Mouse (Mus musculus): ENCODE results near the gene Defb19. TPM values are rescaled to one million over a fixed set of nuclear protein-coding genes. Genes with fewer than 3 reads are reported as not detected.

The Defb19 gene
- total RNA-seq, 4 experiments from 2014 or later, result not detected

- DNase-seq (ENCODE audit: low spot score in 2 of 2), result no peak
Measured at GRCm38 (mm10) chr2:152586926-152587560, 6.9 kb upstream of the Defb19 start.

GRCm38 (mm10) chr2:152580612-152581011 is 500 bp upstream of the Defb19 start:
- no peak for DNase-seq (ENCODE audit: low spot score in 2 of 2)

GRCm38 (mm10) chr2:152573484-152573883 is 6.6 kb downstream of the Defb19 start:
- DNase-seq (ENCODE audit: low spot score in 2 of 2), result no peak

DNA sequence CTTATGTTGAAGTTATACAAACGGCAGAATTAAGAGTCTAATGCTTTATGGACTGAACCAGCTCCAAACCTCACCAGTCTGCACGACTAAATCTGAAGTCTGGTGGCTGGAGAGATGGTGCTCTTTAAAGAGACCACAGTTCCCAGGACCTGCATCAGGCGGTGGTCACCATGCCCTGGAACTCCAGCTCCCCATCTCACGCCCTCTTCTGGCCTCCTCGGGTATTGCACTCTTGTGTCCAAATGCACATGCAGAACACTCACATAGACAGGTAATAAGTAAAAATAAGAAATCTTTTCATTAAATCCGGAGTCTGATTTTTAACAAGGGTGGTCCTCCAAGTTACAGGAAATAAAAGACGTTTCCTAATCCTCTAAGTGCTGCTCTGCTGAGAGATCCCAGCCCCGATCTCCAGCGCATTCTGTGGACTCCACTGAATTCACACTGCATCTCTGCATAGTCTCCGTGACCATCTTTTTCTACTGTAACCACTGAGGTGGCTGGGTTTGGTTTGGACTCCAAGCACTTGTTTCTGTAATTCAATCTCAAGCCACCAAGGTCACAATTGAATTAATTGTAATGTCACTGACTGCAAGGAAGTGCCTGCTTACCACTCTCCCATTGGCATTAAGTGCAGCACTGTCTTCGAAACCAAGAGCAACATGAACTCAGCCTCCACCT is 7.9 kb downstream of the Defb19 start, which contains the start of gene Defb21:
Defb21 (plus strand) TSS at position 631 of the 681 bp plus-strand sequence.
- no peak for DNase-seq (ENCODE audit: low spot score in 2 of 2)

DNA sequence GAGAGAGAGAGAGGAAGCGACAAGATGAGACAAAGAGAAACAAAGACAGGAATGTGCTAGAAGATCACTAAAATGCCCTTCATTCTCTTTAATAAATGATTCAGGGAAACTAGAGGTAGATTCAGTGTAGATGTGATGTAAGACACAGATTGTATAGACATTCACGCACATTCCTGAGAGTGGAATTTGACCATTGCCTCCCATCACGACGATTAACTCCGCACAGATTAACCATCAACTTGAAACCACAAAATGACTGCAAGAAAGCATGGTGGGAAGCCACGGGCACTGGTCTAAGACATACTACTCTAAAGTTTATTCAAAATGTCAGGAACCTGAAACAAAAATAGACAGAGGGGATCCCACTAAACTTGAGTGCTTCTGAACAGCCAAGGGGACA is 9.8 kb downstream of the Defb19 start:
- DNase-seq (ENCODE audit: low spot score in 2 of 2), result no peak

DNA sequence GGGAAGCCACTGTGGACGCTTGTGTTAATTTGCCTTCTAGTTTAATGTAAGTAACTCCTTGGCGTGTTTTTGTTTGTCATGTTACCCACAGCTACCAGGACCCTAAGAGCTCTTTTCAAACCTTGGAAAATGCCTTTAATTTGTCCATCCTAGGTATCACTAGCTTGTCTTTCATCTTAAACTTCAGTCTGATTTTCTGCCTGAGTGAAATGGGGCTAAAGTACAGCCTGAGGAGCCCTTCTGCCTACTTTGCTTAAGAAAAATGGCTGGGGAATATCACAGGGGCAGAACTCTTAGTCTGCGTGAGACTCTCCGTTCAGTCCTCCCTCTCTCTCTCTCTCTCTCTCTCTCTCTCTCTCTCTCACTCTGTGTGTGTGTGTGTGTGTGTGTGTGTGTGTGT is 10.2 kb downstream of the Defb19 start:
- DNase-seq (ENCODE audit: low spot score in 2 of 2), result no peak

DNA sequence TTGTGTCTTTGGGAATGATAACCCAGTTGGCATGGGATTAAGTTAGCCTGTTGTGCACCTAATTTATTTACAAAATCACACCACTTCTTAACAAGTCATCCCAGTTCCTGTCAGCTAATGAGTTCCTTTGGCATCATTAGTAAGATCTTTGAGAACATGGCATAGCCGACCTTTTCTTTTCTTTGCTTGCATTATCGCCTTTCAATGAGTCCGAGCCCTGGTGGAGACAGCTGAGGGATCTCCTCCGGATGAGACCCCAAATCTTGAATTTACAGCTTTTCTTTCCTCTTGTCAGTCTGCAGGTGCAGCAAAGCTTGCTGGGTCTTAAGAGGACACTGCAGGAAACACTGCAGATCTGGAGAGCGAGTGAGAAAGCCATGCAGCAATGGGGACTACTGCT is 11.1 kb downstream of the Defb19 start, which contains the start of gene Gm17416:
Gm17416 (plus strand) TSS at position 301 of the 400 bp plus-strand sequence.
- no peak for DNase-seq (ENCODE audit: low spot score in 2 of 2)

DNA sequence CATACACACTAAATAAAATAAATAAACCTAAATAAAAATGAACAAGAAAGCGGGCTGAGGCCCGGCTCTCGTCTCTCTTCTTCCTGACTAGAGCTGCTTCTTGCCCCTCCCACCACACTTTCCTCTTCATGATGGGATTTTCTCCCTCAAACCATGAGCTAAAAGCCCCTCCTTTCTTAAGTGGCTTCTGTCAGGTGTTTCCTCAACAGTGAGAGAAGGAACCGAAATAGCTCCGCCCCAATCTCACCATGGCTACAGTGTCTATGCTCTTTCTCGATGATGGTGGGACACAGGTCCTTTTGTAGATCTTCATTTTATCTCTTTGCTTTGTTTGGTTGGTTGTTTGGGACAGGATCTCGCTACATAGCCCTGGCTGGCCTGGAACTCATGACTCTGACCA is 23.5 kb downstream of the Defb19 start:
- no peak for DNase-seq (ENCODE audit: low spot score in 2 of 2)

DNA sequence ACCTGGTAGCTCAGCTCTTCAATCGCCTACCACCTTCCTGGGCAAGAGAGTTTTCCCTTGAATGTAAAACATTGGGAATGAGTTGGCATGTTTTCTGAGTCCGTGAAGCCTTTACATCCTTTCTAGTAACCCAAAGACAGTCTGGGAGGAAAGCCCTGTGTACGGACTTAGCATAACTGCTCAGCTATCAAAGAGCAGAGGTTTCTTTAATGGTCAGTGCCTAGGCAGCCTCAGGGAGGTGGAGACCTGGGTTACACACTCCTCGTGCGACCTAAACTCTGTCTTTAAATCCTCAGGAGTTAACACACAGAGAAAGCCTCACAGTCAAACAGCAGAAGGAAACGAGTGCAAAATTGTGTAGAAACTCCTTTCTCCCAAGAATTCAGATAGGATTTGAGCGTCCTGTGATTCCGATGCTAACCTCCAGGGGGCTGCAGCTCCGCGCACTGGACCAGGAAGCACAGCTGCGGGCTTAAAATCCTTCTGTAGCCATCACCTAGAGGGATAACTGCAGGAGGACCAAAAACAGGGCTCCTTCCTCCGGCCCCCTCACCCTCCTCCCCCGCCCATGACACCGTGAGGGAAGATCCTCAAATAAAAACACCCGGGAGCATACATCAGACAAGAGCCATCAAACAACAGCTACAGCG is 26.2 kb downstream of the Defb19 start:
- DNase-seq (ENCODE audit: low spot score in 2 of 2), result peak in 1 of 2 experiments; percentile 14

DNA sequence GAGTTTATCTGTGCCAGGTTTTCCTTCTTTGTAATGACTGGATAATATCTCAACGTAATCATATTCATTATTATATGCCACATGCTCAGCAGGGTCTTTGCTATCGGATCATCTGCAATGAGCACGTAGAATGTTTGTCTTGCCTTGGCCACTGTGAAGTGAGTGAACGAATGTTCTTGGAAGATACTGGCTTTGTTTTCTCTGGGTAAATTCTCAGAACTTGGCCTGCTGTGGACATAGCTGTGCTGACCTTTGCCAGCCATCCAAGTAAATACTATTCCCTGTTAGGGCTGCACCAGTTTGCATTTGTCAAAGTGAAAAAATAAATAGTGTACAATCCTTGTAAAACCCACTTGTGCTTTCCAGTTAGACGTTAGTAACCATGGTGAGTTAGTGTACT is 32.0 kb downstream of the Defb19 start:
- no peak for DNase-seq (ENCODE audit: low spot score in 2 of 2)

DNA sequence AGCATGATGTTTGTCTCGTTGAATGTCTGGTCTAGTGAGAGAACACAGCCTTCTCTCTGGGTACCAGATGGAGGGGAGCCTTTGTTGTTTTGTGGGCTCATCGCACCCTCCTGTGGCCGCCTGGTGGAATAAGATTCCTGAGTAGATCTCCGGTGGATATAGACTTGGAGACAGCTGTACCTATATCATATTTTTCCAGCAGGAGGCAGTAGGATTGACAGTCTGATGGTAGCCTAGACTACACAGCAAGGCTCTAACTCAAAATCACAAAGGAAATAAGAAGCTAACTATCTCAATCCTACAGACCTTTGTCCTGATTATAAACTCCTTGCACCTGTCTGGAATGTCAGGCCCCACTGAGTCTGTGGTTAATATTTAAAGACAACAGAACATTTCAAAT is 35.4 kb downstream of the Defb19 start:
- no peak for DNase-seq (ENCODE audit: low spot score in 2 of 2)

DNA sequence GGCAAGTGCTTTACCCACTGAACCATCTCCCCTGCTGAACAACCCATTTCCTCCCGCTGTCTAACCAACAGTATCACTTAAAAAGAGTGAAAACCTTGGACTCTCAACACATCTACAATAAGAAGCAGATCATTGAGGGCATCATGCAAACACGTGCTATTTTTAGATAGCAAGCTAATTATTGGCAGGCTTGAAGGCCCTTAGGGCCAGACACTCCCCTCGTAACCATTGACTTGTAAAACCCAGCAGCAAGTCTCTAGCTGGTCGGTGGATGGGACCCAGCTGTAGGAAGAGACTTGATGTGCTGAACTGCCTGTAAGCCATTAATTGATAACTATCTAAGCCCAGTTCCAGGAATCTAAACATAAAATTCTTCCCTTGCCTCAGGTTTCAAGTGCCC is 36.6 kb downstream of the Defb19 start:
- no peak for DNase-seq (ENCODE audit: low spot score in 2 of 2)

GRCm38 (mm10) chr2:152542897-152543296 is 37.2 kb downstream of the Defb19 start:
- no peak for DNase-seq (ENCODE audit: low spot score in 2 of 2)

- DNase-seq (ENCODE audit: low spot score in 2 of 2), result no peak
Measured at GRCm38 (mm10) chr2:152541979-152542378, 38.1 kb downstream of the Defb19 start.

DNA sequence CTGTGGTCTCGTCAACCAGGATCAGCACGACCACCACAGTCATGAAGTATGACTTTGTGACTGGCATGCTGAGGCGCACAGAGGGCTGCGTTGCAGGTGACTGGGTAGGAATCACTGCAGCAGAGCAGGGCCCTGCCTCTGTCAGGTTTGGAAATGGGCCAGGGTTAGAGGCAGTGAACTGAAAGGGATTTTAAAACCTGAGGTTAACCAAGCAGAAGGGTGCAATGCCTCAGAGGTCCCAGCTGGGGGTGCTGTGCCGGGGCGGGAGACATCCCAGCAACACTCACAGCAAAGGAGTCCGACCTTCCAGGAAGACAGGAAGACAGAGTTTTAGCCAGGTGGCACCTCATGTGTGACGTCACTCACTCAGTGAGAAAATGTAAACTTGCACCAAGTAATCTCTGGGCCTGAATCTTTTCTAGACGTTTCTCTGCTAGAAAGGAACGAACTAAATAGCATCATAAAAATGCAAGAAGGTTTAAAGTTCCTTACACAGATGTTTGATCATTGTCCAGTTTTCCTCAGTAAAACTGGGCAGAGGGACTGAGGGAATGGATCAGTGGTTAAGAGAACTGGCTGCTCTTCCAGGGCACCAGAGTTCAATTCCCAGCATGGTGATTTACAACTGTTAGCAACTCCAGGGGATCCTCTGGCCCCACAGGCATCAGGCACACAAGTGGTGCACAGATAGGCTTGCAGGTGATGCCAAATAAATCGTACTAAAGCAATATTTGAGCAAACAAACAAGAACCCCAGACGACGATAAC is 40.0 kb downstream of the Defb19 start, which contains the start of gene Defb29:
Defb29 (minus strand) TSS at position 155 of the 767 bp plus-strand sequence.
- DNase-seq (ENCODE audit: low spot score in 2 of 2), result no peak

Other genes with a start within 250 kb of the Defb19 start
- gene Rbck1, start 247.7 kb downstream of the Defb19 start, total RNA-seq (2022), result 10 to 100 TPM; 23.7 to 31.7 (median 27.1) TPM
- gene Trib3, start 236.3 kb downstream of the Defb19 start, total RNA-seq (2022), result 1 to 10 TPM in 2 of 4 experiments, under 1 TPM in 2; 0.58 to 2.0 (median 1.1) TPM
- under 1 TPM in 1 of 4 experiments, not detected in 3; 0.22 TPM for gene Nrsn2, start 203.7 kb downstream of the Defb19 start, total RNA-seq (2022)
- gene Sox12, start 182.2 kb downstream of the Defb19 start, total RNA-seq (2022), result under 1 TPM; 0.34 to 0.58 (median 0.49) TPM
- under 1 TPM; 0.46 to 0.88 (median 0.84) TPM for gene Zcchc3, start 165.3 kb downstream of the Defb19 start, total RNA-seq (2022)
- gene 6820408C15Rik, start 164.7 kb downstream of the Defb19 start, total RNA-seq (2022), result not detected
- gene Defb23, start 115.7 kb downstream of the Defb19 start, total RNA-seq (2022), result not detected
- gene Defb20, start 103.2 kb downstream of the Defb19 start, total RNA-seq (2022), result not detected
- gene Defb22, start 90.2 kb downstream of the Defb19 start, total RNA-seq (2022), result not detected
- gene Defb26, start 68.6 kb downstream of the Defb19 start, total RNA-seq (2022), result not detected
- not detected for gene Defb28, start 62.1 kb downstream of the Defb19 start, total RNA-seq (2022)
- gene Defb29, start 40.2 kb downstream of the Defb19 start, total RNA-seq (2022), result not detected
- not detected for gene Gm17416, start 11.0 kb downstream of the Defb19 start, total RNA-seq (2022)
- not detected for gene Defb21, start 7.6 kb downstream of the Defb19 start, total RNA-seq (2022)
- gene Defb45, start 19.1 kb upstream of the Defb19 start, total RNA-seq (2022), result under 1 TPM in 1 of 4 experiments, not detected in 3; 0.94 TPM
- not detected for gene Defb36, start 24.0 kb upstream of the Defb19 start, total RNA-seq (2022)
- not detected for gene Defb25, start 42.7 kb upstream of the Defb19 start, total RNA-seq (2022)
- 1 to 10 TPM; 1.5 to 2.5 (median 1.7) TPM for gene Rem1, start 46.6 kb upstream of the Defb19 start, total RNA-seq (2022)
- 10 to 100 TPM; 25.7 to 34.6 (median 28.7) TPM for gene H13, start 89.1 kb upstream of the Defb19 start, total RNA-seq (2022)
- gene Mcts2, start 106.7 kb upstream of the Defb19 start, total RNA-seq (2022), result 10 to 100 TPM; 10.2 to 12.8 (median 11.9) TPM
- gene Id1, start 155.9 kb upstream of the Defb19 start, total RNA-seq (2022), result 10 to 100 TPM in 1 of 4 experiments, 1 to 10 TPM in 3; 6.7 to 16.6 (median 8.4) TPM
- 1 to 10 TPM; 1.4 to 3.1 (median 2.0) TPM for gene Cox4i2, start 173.9 kb upstream of the Defb19 start, total RNA-seq (2022)

Measured in gastrocnemius, adult 8-10 months (tissue).